Mouse (Mus musculus): ENCODE measurements around the gene Tmem95. TPM values are rescaled to one million over a fixed set of nuclear protein-coding genes. Genes with fewer than 3 reads are reported as not detected.
A peak's percentile ranks its signal among the peaks of the same experiment; 100 is the strongest.

The Tmem95 gene
- polyA plus RNA-seq, 1 experiment from 2014 or later = not detected

DNA sequence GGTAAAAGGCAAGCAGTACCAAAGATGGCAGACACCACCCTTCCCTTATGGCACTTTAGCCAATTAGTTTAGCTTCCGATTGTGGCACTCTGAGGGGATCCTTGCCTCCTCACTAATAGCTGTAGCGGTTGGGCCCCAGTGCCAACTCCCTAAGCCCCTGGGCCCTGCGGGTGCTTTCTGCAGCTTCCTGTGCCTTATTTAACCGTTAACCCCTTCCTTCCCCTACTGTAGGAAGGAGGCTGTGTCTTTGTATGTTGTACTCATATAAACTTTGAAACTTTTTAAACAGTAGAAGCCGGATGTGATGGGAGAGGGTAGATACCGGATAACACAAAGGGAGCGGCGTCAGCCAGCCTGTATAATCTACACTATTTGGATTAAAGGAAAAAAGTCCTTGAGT lies 27.1 kb downstream of the Tmem95 start:
- WGBS = 70% methylated on average over 8 of the region's 8 CpGs
- Histone ChIP-seq H3K27ac (replicated peaks) (no peak overlapping the region), H3K4me1 (replicated peaks) (peaks cover 24% of the 10 kb centered on the region), H3K9me3 (no peaks in the 10 kb centered on the region), H3K4me2 (no peak overlapping the region), H3K27me3 (no peaks in the 10 kb centered on the region), H3K36me3 (peaks cover 20% of the 10 kb centered on the region; the same call in 1 of the 2 replicates), H3K4me3 (no peak overlapping the region), H3K9ac (no peak overlapping the region)
- no peak for ATAC-seq (ENCODE audit: low FRiP score, low read depth)

DNA sequence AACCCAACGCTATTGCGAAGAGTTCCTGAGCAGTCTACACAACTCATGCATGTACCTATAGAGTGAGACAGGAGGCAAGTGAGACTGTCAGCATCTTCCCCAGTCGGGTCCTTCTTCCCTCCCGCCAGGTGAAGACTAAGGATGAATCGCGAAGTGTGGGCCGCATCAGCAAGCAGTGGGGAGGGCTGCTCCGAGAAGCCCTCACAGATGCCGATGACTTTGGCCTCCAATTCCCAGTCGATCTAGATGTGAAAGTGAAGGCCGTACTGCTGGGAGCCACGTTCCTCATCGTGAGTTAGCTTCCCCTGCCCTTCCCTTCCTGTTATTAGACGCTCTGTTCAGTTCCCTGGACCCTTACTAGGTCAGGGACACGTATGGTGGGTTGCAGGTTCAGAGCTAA lies 27.9 kb downstream of the Tmem95 start:
- no peaks in the 10 kb centered on the region for H3K9me3 ChIP-seq
- peaks cover 20% of the 10 kb centered on the region; the same call in 1 of the 2 replicates for H3K36me3 ChIP-seq
- no peak overlapping the region for H3K4me3 ChIP-seq
- no peak overlapping the region for H3K4me2 ChIP-seq
- no peak overlapping the region for H3K27ac ChIP-seq (replicated peaks)
- H3K4me1 ChIP-seq (replicated peaks) = peaks cover 26% of the 10 kb centered on the region
- H3K9ac ChIP-seq = no peak overlapping the region
- 91% methylated on average over 15 of the region's 15 CpGs for WGBS
- no peaks in the 10 kb centered on the region for H3K27me3 ChIP-seq
- ATAC-seq (ENCODE audit: low FRiP score, low read depth) = no peak

DNA sequence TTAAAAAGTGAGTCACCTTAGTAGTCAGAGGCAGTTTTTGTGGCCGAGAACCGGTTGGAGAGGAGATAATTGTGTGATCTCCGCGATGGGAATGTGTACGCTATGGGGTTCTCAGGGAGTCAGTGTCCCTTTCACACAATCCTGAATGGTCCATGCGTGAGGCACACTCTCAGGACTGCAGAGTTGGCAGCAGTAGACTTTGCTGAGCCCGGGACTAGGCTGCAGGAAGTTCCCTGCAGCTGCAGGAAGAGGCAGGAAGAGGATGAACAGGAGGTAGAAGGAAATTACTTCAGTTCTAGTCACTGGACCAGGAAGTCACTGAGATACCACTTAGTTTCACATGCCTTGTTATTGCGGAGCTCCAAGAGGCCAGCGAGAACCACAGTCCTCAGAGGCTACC lies 28.7 kb downstream of the Tmem95 start:
- Histone ChIP-seq H3K9me3 (no peaks in the 10 kb centered on the region), H3K4me2 (no peak overlapping the region), H3K9ac (no peak overlapping the region), H3K4me1 (replicated peaks) (peaks cover 26% of the 10 kb centered on the region), H3K27me3 (no peaks in the 10 kb centered on the region), H3K4me3 (no peak overlapping the region), H3K36me3 (peaks cover 20% of the 10 kb centered on the region; the same call in 1 of the 2 replicates), H3K27ac (replicated peaks) (no peak overlapping the region)
- no peak for ATAC-seq (ENCODE audit: low FRiP score, low read depth)
- WGBS = 92% methylated on average over 9 of the region's 9 CpGs

DNA sequence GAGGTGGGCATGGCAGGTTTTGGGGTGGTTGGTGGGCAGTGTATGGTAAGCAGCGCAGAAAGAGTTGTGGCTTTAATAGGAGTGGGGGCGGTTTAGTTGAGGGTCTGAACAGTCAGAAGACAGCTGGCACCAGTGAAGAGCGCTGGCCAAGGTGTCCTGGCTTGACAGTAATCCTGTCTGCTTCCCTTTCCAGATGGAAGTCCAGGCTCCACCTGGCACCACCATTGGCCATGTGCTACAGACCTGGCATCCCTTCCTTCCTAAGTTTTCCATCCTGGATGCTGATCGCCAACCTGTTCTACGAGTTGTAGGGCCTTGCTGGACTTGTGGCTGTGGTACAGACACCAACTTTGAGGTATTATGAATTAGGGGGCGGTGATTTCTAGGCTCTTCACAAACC lies 29.8 kb downstream of the Tmem95 start:
- Histone ChIP-seq H3K27me3 (no peaks in the 10 kb centered on the region), H3K4me1 (replicated peaks) (peaks cover 26% of the 10 kb centered on the region), H3K9me3 (no peaks in the 10 kb centered on the region), H3K4me3 (peak overlapping the region; percentile 69), H3K36me3 (peaks cover 20% of the 10 kb centered on the region; the same call in 1 of the 2 replicates), H3K9ac (no peak overlapping the region), H3K4me2 (peak overlapping the region; percentile 75), H3K27ac (replicated peaks) (no peak overlapping the region)
- no peak for ATAC-seq (ENCODE audit: low FRiP score, low read depth)
- 96% methylated on average over 6 of the region's 6 CpGs for WGBS

DNA sequence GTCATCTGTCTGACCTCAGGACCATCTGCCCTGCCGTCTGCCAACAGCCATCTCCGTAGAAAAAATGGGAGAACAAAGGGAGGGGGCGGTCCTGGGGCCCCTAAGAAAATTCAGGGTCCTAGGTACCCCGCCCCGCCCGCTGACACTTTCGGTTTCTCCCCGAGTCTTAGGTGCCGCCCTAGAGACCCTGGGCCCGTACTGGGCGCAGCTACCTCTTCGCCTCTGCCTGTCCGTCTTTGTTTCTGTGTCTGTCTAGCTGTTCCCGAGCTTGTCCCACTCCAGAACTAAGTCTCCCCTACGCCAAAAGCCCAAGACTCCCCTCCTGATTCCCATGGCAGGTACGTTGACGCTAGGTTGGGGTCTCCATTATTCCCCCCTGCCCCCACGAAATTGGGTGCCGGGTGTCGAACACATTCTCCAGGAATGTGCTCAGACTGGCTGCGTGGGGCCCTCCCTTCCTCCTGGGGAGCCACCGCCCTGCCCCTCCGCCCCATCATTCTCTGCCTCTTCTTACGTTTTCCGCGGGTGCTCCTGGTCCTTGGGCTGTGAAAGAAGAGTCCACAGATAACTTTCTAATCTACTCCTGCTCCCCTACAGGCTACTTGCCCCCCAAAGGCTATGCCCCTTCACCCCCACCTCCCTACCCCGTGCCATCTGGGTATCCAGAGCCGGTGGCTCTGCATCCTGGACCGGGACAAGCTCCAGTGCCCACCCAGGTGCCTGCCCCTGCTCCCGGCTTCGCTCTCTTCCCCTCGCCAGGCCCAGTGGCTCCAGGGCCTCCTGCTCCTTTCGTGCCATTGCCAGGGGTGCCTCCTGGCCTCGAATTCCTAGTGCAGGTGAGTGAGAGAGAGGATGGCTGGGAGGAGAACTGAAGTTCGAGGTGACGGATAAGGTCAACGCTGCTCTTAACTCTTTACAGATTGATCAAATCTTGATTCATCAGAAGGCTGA lies 30.8 kb downstream of the Tmem95 start:
- Histone ChIP-seq H3K27me3 (no peaks in the 10 kb centered on the region), H3K27ac (replicated peaks) (peak overlapping the region; percentile 96), H3K4me3 (peak overlapping the region; percentile 69), H3K9ac (peak overlapping the region; percentile 81), H3K4me2 (peak overlapping the region; percentile 75), H3K4me1 (replicated peaks) (peaks cover 26% of the 10 kb centered on the region), H3K36me3 (peaks cover 20% of the 10 kb centered on the region; the same call in 1 of the 2 replicates), H3K9me3 (no peaks in the 10 kb centered on the region)
- 10% methylated on average over 37 of the region's 37 CpGs for WGBS
- ATAC-seq (ENCODE audit: low FRiP score, low read depth) = peak; percentile 61

DNA sequence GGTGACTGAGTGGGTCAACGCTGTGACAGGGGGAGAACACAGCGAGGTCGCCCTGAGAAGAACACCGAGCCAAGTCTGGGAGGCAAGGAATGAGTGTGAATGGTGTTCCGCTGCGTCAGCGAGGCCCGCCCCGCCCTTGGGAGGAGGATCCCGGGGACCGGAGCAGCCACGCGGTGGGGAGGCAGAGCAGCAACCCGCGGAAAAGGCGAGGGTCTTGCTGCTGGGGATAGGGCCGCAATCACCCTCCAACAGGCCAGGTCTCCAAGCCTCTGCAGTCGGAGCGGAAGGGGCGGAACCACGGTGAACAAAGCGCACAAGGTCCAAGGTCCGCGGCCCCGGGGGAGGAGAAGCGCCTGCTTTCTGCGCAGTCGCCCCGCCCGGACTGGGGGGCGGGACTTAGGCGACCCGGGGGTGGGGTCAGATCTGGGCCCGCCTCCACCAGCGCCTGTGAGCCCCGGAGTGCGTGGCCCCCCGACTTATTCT lies 31.6 kb downstream of the Tmem95 start, which contains the start of gene Plscr3:
Gene Plscr3, plus strand, starts transcription at position 179 of the 483 bp plus-strand sequence.
- Histone ChIP-seq H3K4me3 (peak within 1 kb of the TSS; percentile 69), H3K27me3 (no peaks in the 10 kb centered on the region), H3K4me2 (peak within 1 kb of the TSS; percentile 75), H3K4me1 (replicated peaks) (peaks cover 26% of the 10 kb centered on the region), H3K36me3 (peaks cover 16% of the 10 kb centered on the region; the same call in 1 of the 2 replicates), H3K9ac (peak within 1 kb of the TSS; percentile 81), H3K9me3 (no peaks in the 10 kb centered on the region), H3K27ac (replicated peaks) (peak within 1 kb of the TSS; percentile 96)
- ATAC-seq (ENCODE audit: low FRiP score, low read depth) = peak; percentile 95
- under 1% methylated on average over 37 of the region's 38 CpGs for WGBS

DNA sequence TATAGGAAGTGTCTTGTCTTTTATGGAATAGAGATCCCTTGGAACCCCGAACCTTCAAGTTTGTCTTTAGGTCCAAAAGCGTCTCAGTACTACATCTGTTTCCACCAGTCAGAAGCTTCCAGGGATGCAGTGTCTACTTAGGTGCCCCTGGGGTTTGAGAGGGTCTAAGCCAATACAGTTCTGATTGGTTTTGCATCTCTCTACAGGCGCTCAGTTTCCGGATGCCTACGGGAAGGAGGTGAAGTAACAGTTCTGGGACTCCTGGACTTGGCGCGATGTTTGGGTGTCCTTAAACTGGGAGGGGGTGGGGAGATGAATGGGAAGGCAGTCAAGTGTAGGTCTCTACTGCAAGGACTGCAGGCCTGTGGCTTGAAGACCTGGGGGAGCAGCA lies 39.1 kb downstream of the Tmem95 start:
- H3K27me3 ChIP-seq = no peaks in the 10 kb centered on the region
- H3K4me3 ChIP-seq = peak overlapping the region; percentile 91
- peak overlapping the region; percentile 96 for H3K4me2 ChIP-seq
- peak overlapping the region; percentile 97 for H3K27ac ChIP-seq (replicated peaks)
- ATAC-seq (ENCODE audit: low FRiP score, low read depth) = 0 out of 2 replicates have a peak, but pooled peaks have one; percentile 1
- no peaks in the 10 kb centered on the region for H3K36me3 ChIP-seq
- WGBS = under 1% methylated on average over 7 of the region's 7 CpGs
- H3K9me3 ChIP-seq = no peaks in the 10 kb centered on the region
- peaks cover 37% of the 10 kb centered on the region for H3K4me1 ChIP-seq (replicated peaks)
- peak overlapping the region; percentile 78 for H3K9ac ChIP-seq

DNA sequence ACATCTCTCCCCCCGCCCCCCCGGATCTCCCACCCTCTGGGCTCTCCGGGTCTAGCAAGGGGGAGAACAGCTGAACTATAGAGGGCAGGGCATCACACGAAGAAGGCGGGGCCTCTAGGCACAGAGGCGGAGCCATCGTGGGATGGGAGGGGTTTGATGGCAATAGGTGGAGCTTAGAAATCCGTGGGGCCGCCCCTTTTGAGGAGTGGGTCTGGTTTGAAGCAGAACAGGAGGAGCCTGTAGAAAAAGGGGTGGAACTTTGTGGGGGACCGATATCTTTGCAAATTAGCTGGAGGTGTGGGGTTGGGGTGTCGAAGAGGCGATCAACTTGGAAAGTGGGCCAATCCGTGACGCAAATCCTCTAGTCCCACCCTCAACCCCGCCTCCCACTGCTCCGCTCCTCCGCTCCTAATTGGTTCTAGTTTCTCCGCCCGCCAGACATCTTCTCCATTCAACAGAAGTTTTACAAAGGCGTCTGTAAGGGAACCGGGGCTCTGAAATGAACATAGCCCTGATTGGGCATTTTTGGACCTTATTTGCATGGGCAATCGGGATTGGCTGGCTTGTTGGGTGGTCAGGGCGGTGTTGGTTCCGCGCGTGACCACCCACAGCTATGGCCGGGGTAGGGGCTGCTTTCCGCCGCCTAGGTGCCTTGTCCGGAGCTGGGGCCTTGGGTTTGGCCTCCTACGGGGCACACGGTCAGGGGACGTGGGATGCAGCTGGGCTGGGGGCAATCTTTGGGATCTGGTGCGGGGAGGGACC lies 39.7 kb downstream of the Tmem95 start, which contains the start of gene Tmem256:
Gene Tmem256, plus strand, starts transcription at position 563 of the 762 bp plus-strand sequence.
- H3K9me3 ChIP-seq = no peaks in the 10 kb centered on the region
- under 1% methylated on average over 34 of the region's 34 CpGs for WGBS
- peak within 1 kb of the TSS; percentile 97 for H3K9ac ChIP-seq
- peak within 1 kb of the TSS; percentile 97 for H3K27ac ChIP-seq (replicated peaks)
- peaks cover 41% of the 10 kb centered on the region for H3K4me1 ChIP-seq (replicated peaks)
- peak within 1 kb of the TSS; percentile 91 for H3K4me3 ChIP-seq
- H3K36me3 ChIP-seq = peaks cover 2% of the 10 kb centered on the region; the same call in 1 of the 2 replicates
- no peaks in the 10 kb centered on the region for H3K27me3 ChIP-seq
- peak; percentile 92 for ATAC-seq (ENCODE audit: low FRiP score, low read depth)
- peak within 1 kb of the TSS; percentile 96 for H3K4me2 ChIP-seq

DNA sequence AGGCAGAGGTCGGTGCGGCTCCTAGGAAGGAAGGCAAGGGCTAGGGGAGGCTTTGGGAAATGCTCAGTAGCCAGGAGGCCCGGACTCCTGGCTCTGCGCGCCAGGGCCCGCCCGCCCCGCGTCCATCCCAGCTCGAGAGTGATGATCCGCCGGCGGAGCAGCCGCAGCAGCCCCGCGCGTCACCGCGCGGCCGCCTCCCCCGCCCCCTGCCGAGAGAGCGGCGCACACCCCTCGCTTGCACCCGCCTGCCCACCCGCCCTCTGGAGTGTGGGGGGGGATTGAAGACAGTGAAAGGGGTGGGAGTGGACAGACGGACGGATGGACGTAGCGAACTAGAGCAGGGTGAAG lies 40.2 kb downstream of the Tmem95 start, which contains the start of gene Nlgn2:
Gene Nlgn2, minus strand, starts transcription at position 181 of the 348 bp plus-strand sequence.
- Histone ChIP-seq H3K4me3 (peak within 1 kb of the TSS; percentile 91), H3K27me3 (no peaks in the 10 kb centered on the region), H3K27ac (replicated peaks) (peak within 1 kb of the TSS; percentile 97), H3K36me3 (peaks cover 8% of the 10 kb centered on the region), H3K9me3 (no peaks in the 10 kb centered on the region), H3K4me1 (replicated peaks) (peaks cover 41% of the 10 kb centered on the region), H3K4me2 (peak within 1 kb of the TSS; percentile 96), H3K9ac (peak within 1 kb of the TSS; percentile 97)
- WGBS = under 1% methylated on average over 31 of the region's 32 CpGs
- ATAC-seq (ENCODE audit: low FRiP score, low read depth) = no peak; the same call in 1 of the 2 replicates

DNA sequence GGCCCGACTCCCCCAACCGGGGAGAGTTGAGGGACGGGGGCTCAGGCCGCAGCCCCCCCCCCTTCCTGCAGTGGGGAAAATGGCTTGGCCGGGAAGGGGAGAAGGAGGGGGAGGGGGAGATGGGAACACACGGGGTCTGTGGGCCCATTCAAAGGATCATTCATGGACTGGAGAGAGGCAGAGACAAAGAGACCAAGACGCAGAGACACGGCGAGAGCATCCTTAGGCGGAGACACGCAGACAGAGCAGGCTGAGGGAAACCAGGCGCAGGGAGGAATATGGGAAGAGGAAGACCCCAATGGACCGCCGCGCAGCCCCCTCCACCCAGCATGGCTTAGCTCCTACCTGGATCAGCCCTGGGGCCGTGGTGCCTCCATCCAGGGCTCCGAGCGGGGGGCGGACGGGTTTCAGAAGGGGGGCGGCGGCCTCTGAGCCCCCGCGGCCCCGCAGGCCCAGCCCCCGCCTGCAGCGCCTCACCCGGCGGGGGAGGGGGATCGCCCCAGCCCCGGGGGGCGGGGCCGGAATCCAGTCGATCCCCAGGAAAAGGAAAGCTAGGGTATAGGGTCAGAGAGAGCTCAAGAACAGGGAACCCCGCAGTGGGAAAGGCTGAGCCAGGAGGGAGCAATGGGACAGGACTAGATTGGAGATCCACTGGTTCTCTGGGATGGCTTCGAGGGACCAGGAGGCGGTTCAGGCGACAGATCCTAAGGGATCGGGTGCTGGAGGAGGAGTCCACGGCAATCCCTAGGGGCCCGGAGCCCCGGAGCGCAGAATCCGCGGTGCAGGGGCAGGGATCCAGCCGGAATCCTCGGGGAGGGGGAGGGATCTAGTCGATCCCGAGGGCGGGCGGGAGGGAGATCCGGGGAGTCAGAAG lies 40.9 kb downstream of the Tmem95 start:
- Histone ChIP-seq H3K9ac (peak overlapping the region; percentile 97), H3K27ac (replicated peaks) (peak overlapping the region; percentile 97), H3K4me2 (peak overlapping the region; percentile 96), H3K36me3 (peaks cover 14% of the 10 kb centered on the region), H3K4me3 (peak overlapping the region; percentile 91), H3K27me3 (no peaks in the 10 kb centered on the region), H3K9me3 (no peaks in the 10 kb centered on the region), H3K4me1 (replicated peaks) (peaks cover 41% of the 10 kb centered on the region)
- peak; percentile 9; the same call in 1 of the 2 replicates for ATAC-seq (ENCODE audit: low FRiP score, low read depth)
- under 1% methylated on average over 47 of the region's 52 CpGs for WGBS

DNA sequence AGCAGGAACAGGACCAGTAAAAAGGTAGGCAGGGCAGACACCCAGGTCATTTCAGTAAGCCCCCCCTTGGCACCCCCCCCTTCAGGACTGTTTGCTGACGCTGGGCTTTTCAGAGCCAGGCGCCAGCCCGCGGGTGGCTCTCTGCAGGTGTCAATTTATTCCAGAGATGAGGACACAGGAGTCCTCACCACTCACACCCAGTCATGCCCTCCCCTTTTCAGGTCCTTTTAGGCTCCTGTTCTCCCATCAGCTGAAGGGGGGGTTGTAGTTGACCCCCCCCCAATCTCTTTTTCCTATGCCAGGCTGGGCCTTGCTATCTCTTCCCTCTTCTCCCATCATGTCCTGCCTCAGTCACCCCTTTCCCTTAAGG lies 41.9 kb downstream of the Tmem95 start:
- WGBS = 2% methylated on average over 4 of the region's 4 CpGs
- no peaks in the 10 kb centered on the region for H3K27me3 ChIP-seq
- no peak for ATAC-seq (ENCODE audit: low FRiP score, low read depth)
- H3K9ac ChIP-seq = peak overlapping the region; percentile 97
- H3K27ac ChIP-seq (replicated peaks) = peak overlapping the region; percentile 97
- peaks cover 15% of the 10 kb centered on the region for H3K36me3 ChIP-seq
- H3K4me3 ChIP-seq = peak overlapping the region; percentile 91
- H3K4me2 ChIP-seq = peak overlapping the region; percentile 96
- no peaks in the 10 kb centered on the region for H3K9me3 ChIP-seq
- peaks cover 41% of the 10 kb centered on the region for H3K4me1 ChIP-seq (replicated peaks)
